Mouse (Mus musculus): ENCODE results near the gene Prkce. TPM values are rescaled to one million over a fixed set of nuclear protein-coding genes. Genes with fewer than 3 reads are reported as not detected.

Prkce gene
- polyA plus RNA-seq, 1 experiment: 1.9 TPM

DNA sequence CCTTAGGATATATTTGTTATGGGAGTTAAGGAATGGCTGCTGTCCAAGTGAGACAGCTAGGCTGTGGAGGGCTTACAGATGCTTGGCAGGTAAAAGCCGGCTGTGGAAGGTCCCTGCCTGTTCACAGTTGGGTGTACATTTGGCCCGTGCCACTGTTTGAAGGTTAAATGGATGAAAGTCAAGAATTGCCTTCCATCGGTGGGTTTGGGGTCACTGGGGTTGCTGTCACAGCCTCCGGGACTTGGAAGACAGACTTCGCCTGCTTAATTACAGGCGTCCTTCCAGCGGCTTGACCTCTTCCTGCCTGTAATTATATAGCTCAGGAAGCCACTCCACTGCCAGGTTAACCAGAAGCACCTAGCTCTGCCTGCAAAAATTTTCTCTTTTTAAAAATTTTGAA, 200.1 kb downstream of the Prkce start:
- Histone ChIP-seq H3K4me3 (no peak overlapping the region), H3K79me2 (ENCODE audit: control insufficient read depth, insufficient read depth) (no peaks in the 10 kb centered on the region), H3ac (ENCODE audit: control insufficient read depth, insufficient read length) (no peak overlapping the region), H3K36me3 (ENCODE audit: control insufficient read depth, insufficient read depth) (no peaks in the 10 kb centered on the region), H3K4me2 (ENCODE audit: low read depth) (no peak overlapping the region), H3K27me3 (ENCODE audit: control insufficient read depth, insufficient read depth, insufficient read length) (no peaks in the 10 kb centered on the region)
- TF ChIP-seq MYOD1 (IDR thresholded peaks at IDR 0.05; ENCODE audit: control insufficient read depth in 1 of 3, insufficient read length in 2 of 3, low read depth in 2 of 3) (no peak), USF1 (IDR thresholded peaks at IDR 0.05; ENCODE audit: low read depth) (no peak)

DNA sequence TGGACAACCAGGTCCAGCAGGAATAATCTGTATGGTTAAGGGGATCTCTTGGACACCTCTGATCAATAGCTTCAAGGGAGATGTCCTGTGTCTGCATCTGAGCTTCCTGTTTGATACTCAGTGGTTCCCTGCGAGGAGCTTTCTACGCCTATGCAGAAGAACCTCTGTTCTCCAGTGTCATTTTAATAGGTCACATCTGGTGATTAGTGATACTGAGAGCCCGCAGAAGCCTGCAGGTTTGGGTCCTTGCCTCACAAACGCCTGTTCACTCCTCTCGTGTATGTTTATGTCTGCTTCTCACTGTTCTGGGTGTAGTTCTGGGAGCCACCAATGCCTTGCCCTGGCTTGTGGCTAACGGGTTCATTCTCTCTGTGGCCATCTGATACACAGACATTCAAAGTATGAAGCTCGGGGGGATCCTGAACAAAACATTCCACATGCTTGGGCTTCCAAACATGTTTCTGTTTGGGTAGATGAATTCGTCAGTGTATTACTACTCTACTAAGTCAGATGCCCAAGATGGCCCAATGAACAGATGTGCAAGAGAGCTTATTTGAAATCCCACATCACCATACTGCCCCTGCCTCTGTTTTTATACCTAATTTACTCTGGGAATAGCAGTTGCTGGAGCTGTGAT, 202.6 kb downstream of the Prkce start:
- H3K36me3 ChIP-seq (ENCODE audit: control insufficient read depth, insufficient read depth): no peaks in the 10 kb centered on the region
- H3K4me2 ChIP-seq (ENCODE audit: low read depth): no peak overlapping the region
- no peak overlapping the region for H3K4me3 ChIP-seq
- TF ChIP-seq MYOG (IDR thresholded peaks at IDR 0.05; ENCODE audit: control insufficient read depth in 1 of 3, insufficient read depth in 1 of 3, insufficient read length in 2 of 3, low read depth in 2 of 3) (no peak), POLR2A (IDR thresholded peaks at IDR 0.05; ENCODE audit: insufficient read length, low read depth) (no peak), MYOD1 (IDR thresholded peaks at IDR 0.05; ENCODE audit: control insufficient read depth in 1 of 3, insufficient read length in 2 of 3, low read depth in 2 of 3) (no peak), CEBPB (IDR thresholded peaks at IDR 0.05; ENCODE audit: insufficient read depth, poor library complexity, severe bottlenecking) (no peak), E2F4 (IDR thresholded peaks at IDR 0.05; ENCODE audit: insufficient read depth) (no peak), USF1 (IDR thresholded peaks at IDR 0.05; ENCODE audit: low read depth) (no peak), REST (IDR thresholded peaks at IDR 0.05; ENCODE audit: insufficient read depth, insufficient read length) (no peak), TCF12 (IDR thresholded peaks at IDR 0.05; ENCODE audit: insufficient read depth, poor library complexity, severe bottlenecking) (no peak)
- no peaks in the 10 kb centered on the region for H3K79me2 ChIP-seq (ENCODE audit: control insufficient read depth, insufficient read depth)
- H3ac ChIP-seq (ENCODE audit: control insufficient read depth, insufficient read length): no peak overlapping the region
- no peaks in the 10 kb centered on the region for H3K27me3 ChIP-seq (ENCODE audit: control insufficient read depth, insufficient read depth, insufficient read length)

DNA sequence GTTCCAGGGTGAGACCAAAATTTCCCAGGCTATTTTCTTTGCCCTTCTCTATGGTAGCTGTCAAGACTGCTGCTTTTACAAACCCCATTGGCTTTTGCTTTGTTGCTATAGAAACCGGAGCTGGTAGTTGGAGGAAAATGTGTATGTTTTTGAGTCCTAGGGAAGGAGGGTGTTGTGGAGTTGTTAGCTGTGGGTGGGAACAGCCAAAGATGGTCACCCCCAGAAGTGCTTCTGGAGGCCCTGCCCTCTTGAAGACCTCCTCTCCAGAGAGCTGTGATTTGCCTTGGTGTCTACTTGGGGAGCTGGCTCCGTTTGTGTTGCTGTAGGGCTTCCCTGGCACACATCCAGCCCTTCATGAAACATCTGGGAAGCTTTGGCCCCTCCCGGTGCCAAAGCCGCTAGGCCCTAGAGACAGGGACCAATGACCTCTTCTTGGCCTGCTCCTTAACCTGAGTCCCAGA, 203.5 kb downstream of the Prkce start:
- TF ChIP-seq CEBPB (IDR thresholded peaks at IDR 0.05; ENCODE audit: insufficient read depth, poor library complexity, severe bottlenecking) (no peak), E2F4 (IDR thresholded peaks at IDR 0.05; ENCODE audit: insufficient read depth) (no peak), TCF12 (IDR thresholded peaks at IDR 0.05; ENCODE audit: insufficient read depth, poor library complexity, severe bottlenecking) (no peak), MYOG (IDR thresholded peaks at IDR 0.05; ENCODE audit: control insufficient read depth in 1 of 3, insufficient read depth in 1 of 3, insufficient read length in 2 of 3, low read depth in 2 of 3) (no peak), TCF3 (IDR thresholded peaks at IDR 0.05; ENCODE audit: insufficient read length, low read depth) (no peak), USF1 (IDR thresholded peaks at IDR 0.05; ENCODE audit: low read depth) (no peak), MAX (IDR thresholded peaks at IDR 0.05; ENCODE audit: low read depth) (no peak), POLR2A (IDR thresholded peaks at IDR 0.05; ENCODE audit: insufficient read length, low read depth) (no peak), MYOD1 (IDR thresholded peaks at IDR 0.05; ENCODE audit: control insufficient read depth in 1 of 3, insufficient read length in 2 of 3, low read depth in 2 of 3) (no peak), REST (IDR thresholded peaks at IDR 0.05; ENCODE audit: insufficient read depth, insufficient read length) (no peak), SRF (IDR thresholded peaks at IDR 0.05; ENCODE audit: control insufficient read depth, insufficient read length, low read depth) (no peak), POLR2AphosphoS2 (IDR thresholded peaks at IDR 0.05; ENCODE audit: insufficient read length, low read depth) (no peak)
- no peaks in the 10 kb centered on the region for H3K27me3 ChIP-seq (ENCODE audit: control insufficient read depth, insufficient read depth, insufficient read length)
- H3K79me2 ChIP-seq (ENCODE audit: control insufficient read depth, insufficient read depth): no peaks in the 10 kb centered on the region
- H3ac ChIP-seq (ENCODE audit: control insufficient read depth, insufficient read length): no peak overlapping the region
- H3K36me3 ChIP-seq (ENCODE audit: control insufficient read depth, insufficient read depth): no peaks in the 10 kb centered on the region
- H3K4me3 ChIP-seq: no peak overlapping the region
- no peak overlapping the region for H3K4me2 ChIP-seq (ENCODE audit: low read depth)

DNA sequence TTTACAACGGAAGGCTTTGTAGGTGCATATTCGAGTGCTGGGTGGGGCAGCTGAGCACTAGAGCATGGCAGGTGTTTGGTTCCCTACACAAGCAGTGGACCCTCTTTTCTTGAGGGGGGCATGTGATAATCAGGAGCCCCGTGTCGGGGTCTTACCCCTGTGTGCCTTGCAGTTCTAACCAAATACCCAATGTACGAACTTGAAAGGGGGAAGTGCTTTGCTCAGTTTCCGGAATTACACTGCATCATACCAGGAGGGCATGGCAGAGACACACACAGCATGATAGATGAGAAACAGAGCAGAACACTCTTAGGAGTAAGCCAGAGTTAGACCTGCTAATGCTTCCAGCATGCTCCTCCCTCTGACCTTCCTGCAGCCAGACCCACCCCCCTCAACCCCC, 208.8 kb downstream of the Prkce start:
- Histone ChIP-seq H3K4me2 (ENCODE audit: low read depth) (no peak overlapping the region), H3K79me2 (ENCODE audit: control insufficient read depth, insufficient read depth) (no peaks in the 10 kb centered on the region), H3K27me3 (ENCODE audit: control insufficient read depth, insufficient read depth, insufficient read length) (no peaks in the 10 kb centered on the region), H3ac (ENCODE audit: control insufficient read depth, insufficient read length) (no peak overlapping the region), H3K36me3 (ENCODE audit: control insufficient read depth, insufficient read depth) (no peaks in the 10 kb centered on the region), H3K4me3 (no peak overlapping the region)
- TF ChIP-seq MYOG (IDR thresholded peaks at IDR 0.05; ENCODE audit: control insufficient read depth in 1 of 3, insufficient read depth in 1 of 3, insufficient read length in 2 of 3, low read depth in 2 of 3) (no peak), TCF3 (IDR thresholded peaks at IDR 0.05; ENCODE audit: insufficient read length, low read depth) (no peak), MYOD1 (IDR thresholded peaks at IDR 0.05; ENCODE audit: control insufficient read depth in 1 of 3, insufficient read length in 2 of 3, low read depth in 2 of 3) (no peak), REST (IDR thresholded peaks at IDR 0.05; ENCODE audit: insufficient read depth, insufficient read length) (no peak), POLR2AphosphoS2 (IDR thresholded peaks at IDR 0.05; ENCODE audit: insufficient read length, low read depth) (no peak), SRF (IDR thresholded peaks at IDR 0.05; ENCODE audit: control insufficient read depth, insufficient read length, low read depth) (no peak), E2F4 (IDR thresholded peaks at IDR 0.05; ENCODE audit: insufficient read depth) (no peak), MAX (IDR thresholded peaks at IDR 0.05; ENCODE audit: low read depth) (no peak), POLR2A (IDR thresholded peaks at IDR 0.05; ENCODE audit: insufficient read length, low read depth) (no peak), CEBPB (IDR thresholded peaks at IDR 0.05; ENCODE audit: insufficient read depth, poor library complexity, severe bottlenecking) (no peak), TCF12 (IDR thresholded peaks at IDR 0.05; ENCODE audit: insufficient read depth, poor library complexity, severe bottlenecking) (no peak), USF1 (IDR thresholded peaks at IDR 0.05; ENCODE audit: low read depth) (no peak)

DNA sequence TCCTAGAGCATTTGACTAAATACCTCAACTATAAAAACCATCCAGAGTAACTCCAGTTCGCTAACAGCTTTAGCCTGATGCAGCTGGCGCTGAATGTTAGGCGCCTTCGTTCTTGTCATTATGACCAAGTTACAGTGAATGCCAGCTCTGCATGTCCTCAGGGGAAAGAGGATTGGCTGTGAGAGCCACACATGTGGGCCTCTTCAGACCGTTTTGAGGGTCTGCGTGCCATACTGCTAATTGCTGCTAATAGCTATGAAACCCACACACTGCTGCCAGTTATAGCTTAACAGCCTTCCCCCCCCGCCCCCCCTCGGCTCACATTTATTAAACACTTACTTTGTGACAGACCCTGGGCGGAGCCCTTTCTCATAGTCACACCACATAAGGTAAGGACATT, 210.3 kb downstream of the Prkce start:
- Histone ChIP-seq H3K4me2 (ENCODE audit: low read depth) (no peak overlapping the region), H3K4me3 (no peak overlapping the region), H3K36me3 (ENCODE audit: control insufficient read depth, insufficient read depth) (no peaks in the 10 kb centered on the region), H3K79me2 (ENCODE audit: control insufficient read depth, insufficient read depth) (no peaks in the 10 kb centered on the region), H3K27me3 (ENCODE audit: control insufficient read depth, insufficient read depth, insufficient read length) (no peaks in the 10 kb centered on the region), H3ac (ENCODE audit: control insufficient read depth, insufficient read length) (no peak overlapping the region)
- TF ChIP-seq TCF12 (IDR thresholded peaks at IDR 0.05; ENCODE audit: insufficient read depth, poor library complexity, severe bottlenecking): no peak
- TF ChIP-seq POLR2A (IDR thresholded peaks at IDR 0.05; ENCODE audit: insufficient read length, low read depth): no peak
- no peak for TF ChIP-seq E2F4 (IDR thresholded peaks at IDR 0.05; ENCODE audit: insufficient read depth)
- no peak for TF ChIP-seq REST (IDR thresholded peaks at IDR 0.05; ENCODE audit: insufficient read depth, insufficient read length)
- TF ChIP-seq MYOD1 (IDR thresholded peaks at IDR 0.05; ENCODE audit: control insufficient read depth in 1 of 3, insufficient read length in 2 of 3, low read depth in 2 of 3): no peak
- TF ChIP-seq SRF (IDR thresholded peaks at IDR 0.05; ENCODE audit: control insufficient read depth, insufficient read length, low read depth): no peak
- no peak for TF ChIP-seq POLR2AphosphoS2 (IDR thresholded peaks at IDR 0.05; ENCODE audit: insufficient read length, low read depth)
- no peak for TF ChIP-seq TCF3 (IDR thresholded peaks at IDR 0.05; ENCODE audit: insufficient read length, low read depth)
- no peak for TF ChIP-seq CEBPB (IDR thresholded peaks at IDR 0.05; ENCODE audit: insufficient read depth, poor library complexity, severe bottlenecking)
- TF ChIP-seq MAX (IDR thresholded peaks at IDR 0.05; ENCODE audit: low read depth): no peak
